Mouse (Mus musculus) left cerebral cortex, adult 6 months (tissue): ENCODE data around the gene Mfsd1. TPM values are rescaled to one million over a fixed set of nuclear protein-coding genes. Genes with fewer than 3 reads are reported as not detected.

ENCODE experiments used
- long read RNA-seq, 2 experiments: library from polyadenylated mRNA; unstranded; transcript quantifications; one replicate each; pipeline ENCODE4 v2.0.0; 2019 to 2020
- polyA plus RNA-seq: library from polyadenylated mRNA; unstranded; fragments of <200 nt; fragmentation: Nextera tagmentation; gene quantifications from 2 replicates; pipeline ENCODE4 v1.2.3, GENCODE M21; 2021

Mfsd1 gene
- 31.9 and 38.1 TPM in 2 replicates for polyA plus RNA-seq
- long read RNA-seq, experiment 1, transcript Mfsd1-201 (16 exons, 3,011 nt), result major isoform, 140 of 162 reads
- long read RNA-seq, experiment 1, partial matches to known transcripts, result 12 of 162 reads
- long read RNA-seq, experiment 1, other reads (novel, unspliced or antisense), result 10 of 162 reads
- long read RNA-seq, experiment 2, transcript Mfsd1-201 (16 exons, 3,011 nt), result major isoform, 38 of 45 reads
- long read RNA-seq, experiment 2, partial matches to known transcripts, result 4 of 45 reads
- long read RNA-seq, experiment 2, other reads (novel, unspliced or antisense), result 3 of 45 reads

DNA sequence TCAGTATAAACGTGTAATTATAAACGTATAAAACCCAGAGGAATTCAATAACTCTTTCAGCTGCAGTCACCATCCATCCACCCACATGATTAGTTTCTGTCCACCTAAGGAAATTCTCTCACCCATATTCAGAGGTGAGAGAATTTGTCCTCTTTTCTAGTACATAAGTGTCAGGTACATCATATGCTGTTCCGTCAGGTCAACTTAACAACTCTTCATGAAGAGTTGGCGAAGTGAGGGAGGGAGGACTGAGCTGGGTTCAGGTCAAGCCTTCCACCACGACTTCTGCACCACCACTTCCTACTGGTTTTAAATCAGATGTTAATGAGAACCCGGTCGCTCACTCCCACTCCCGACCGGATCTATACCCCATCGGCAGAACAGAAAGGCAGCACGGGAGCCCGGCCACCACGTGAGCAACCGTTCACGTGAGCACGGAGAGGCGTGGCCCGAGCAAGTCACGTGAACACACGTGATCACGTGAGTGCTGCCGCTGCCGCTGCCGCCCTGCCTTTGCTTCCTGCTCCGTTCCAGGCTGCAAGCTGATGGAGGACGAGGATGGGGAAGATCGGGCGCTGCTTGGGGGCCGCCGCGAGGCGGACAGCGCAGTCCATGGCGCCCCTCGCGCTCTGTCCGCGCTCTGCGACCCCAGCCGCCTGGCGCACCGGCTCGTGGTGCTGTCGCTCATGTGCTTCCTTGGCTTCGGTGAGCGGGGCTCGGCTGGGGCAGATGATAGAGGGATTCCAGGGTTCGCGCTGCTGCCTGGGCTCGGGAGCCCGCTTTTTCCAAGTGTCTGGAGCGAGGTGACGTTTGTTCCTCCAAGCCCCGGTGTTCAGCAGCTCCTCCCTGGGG is at the start of gene Mfsd1:
Gene Mfsd1, plus strand, starts transcription at position 469 of the 852 bp plus-strand sequence.

Other genes with a start within 250 kb of the Mfsd1 start
- gene Mlf1, start 208.6 kb upstream of the Mfsd1 start, polyA plus RNA-seq, result 1.9 and 3.6 TPM in 2 replicates
- gene Gm17402, start 207.6 kb upstream of the Mfsd1 start, polyA plus RNA-seq, result not detected in 2 replicates
- gene Gfm1, start 152.6 kb upstream of the Mfsd1 start, polyA plus RNA-seq, result 32.8 and 36.4 TPM in 2 replicates
- gene Lxn, start 118.8 kb upstream of the Mfsd1 start, polyA plus RNA-seq, result 90.3 and 118 TPM in 2 replicates
- gene Rarres1, start 67.2 kb upstream of the Mfsd1 start, polyA plus RNA-seq, result 1.7 and 2.7 TPM in 2 replicates